Mouse (Mus musculus): Measurements from ENCODE around the gene Mael.

Gene Mael

GRCm38 (mm10) chr1:166153351-166154120, 85.0 kb downstream of the Mael start:
- peak; percentile 55 for DNase-seq

DNA sequence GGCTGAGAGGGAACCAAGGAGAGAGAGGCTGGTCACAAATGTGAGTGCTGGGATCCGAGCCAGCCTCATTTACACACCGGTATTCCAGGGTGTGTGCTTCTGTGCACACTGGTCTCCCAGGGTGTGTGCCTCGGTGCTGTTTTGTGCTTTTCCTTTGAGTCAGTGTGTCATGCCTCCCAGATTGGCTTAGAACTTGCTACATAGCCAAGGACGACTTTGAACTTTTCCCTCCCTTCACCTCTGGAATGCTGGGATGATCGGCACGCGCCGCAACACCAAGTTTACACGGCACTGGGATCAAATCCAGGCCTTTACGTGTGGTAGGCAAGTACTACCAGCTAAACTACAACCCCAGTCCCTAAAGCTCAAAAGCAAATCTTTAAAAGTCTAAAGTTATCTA, 86.5 kb downstream of the Mael start:
- DNase-seq, result no peak

- DNase-seq, result no peak
Observed at GRCm38 (mm10) chr1:166151341-166151740, 87.2 kb downstream of the Mael start.
